Mouse (Mus musculus): Measurements from ENCODE around the gene Opcml.

- TF ChIP-seq CTCF (IDR thresholded peaks at IDR 0.05; ENCODE audit: low read depth) = no peak
- TF ChIP-seq EP300 (IDR thresholded peaks at IDR 0.05; ENCODE audit: low read depth) = no peak
Measured at GRCm38 (mm10) chr9:28386527-28387175, 596.1 kb downstream of the Opcml start.
